Mouse (Mus musculus): ENCODE measurements around the gene Ankrd23.

Ankrd23 gene

DNA sequence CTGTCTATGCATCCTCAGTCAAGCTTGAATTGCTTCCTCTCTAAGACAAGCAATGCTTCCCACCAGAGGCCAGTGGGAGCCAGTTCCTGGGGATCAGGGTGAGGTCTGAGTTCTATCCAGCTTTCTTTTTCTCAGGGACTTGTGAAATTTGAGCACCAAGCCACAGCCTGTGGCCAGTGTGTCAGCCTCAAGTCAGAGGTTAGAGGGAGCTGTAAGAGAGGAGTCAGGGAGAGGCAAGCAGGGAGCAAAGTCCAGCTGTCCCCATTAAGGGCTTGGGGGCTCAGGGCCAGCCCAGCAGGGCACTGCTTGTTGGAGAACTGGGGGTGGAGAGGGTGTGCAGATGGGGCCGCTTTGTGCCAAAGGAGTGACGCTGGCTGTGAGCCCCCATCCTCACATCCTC is 26.5 kb upstream of the Ankrd23 start:
- DNase-seq (ENCODE audit: low spot score): no peak

DNA sequence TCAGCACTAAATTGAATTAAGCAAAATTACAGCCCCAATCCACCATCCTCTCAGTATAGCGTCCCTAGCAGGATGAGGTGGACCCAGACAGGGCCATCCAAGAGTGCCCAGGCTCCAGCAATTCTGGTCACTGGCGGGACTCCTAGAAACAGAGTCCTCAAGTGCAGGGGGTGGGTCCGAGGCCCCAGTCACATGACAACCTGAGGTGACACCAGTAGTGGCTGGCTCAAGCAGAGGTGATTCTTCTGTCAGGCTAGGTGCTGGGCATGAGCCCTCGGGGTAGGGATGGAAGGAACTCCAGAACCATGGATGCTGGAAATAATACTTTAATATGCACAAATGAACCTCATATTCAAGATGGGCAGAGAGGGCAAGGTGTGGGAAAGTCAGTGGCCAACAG is 25.7 kb upstream of the Ankrd23 start:
- no peak for DNase-seq (ENCODE audit: low spot score)

DNA sequence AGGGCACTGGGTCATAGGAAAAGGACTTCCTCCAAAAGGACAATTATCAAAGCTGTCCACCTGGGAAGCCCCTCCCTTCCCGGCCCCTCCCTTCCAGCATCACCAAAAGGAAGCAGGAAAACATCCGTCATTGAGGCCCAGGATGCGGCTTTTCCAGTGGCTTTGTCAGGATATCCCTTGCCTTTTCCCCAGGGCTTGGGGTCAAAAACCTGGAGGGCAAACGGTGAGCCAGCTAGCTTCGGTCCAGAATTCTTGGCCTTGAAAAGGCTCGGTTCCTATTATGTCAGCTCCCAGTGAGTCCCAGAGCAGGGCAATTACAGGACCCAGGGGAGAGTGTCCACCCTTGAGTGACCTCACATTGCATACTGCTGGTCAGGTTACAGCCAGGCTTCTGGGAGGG is 24.2 kb upstream of the Ankrd23 start:
- no peak for DNase-seq (ENCODE audit: low spot score)

- DNase-seq (ENCODE audit: low spot score): no peak
These were observed 23.2 kb upstream of the Ankrd23 start for GRCm38 (mm10) chr1:36559888-36560287.

DNA sequence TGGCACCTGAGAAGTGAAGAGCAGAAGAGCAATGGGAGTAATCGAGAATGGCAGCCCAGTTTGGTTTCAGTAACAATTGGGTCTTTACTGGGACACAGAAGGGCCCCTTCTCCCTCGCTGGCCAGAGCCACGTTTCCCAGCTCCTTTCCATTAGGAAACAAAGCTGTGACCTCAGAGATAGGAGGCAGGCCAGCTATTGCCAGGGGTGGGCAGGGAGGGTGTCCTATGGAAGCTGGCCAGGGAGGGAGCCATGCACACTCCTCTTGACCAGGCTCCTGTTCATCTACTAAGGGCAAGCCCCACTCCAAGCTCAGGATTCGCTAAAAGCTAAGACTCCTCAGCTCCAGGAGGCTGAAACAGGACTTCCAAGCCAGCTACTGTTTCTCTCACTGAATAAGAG is 22.6 kb upstream of the Ankrd23 start:
- DNase-seq (ENCODE audit: low spot score): no peak

- DNase-seq (ENCODE audit: low spot score): no peak
These were observed 21.6 kb upstream of the Ankrd23 start, which contains the start of gene Sema4c for GRCm38 (mm10) chr1:36558031-36558993. Sema4c (minus strand) TSS chr1:36558349.

DNA sequence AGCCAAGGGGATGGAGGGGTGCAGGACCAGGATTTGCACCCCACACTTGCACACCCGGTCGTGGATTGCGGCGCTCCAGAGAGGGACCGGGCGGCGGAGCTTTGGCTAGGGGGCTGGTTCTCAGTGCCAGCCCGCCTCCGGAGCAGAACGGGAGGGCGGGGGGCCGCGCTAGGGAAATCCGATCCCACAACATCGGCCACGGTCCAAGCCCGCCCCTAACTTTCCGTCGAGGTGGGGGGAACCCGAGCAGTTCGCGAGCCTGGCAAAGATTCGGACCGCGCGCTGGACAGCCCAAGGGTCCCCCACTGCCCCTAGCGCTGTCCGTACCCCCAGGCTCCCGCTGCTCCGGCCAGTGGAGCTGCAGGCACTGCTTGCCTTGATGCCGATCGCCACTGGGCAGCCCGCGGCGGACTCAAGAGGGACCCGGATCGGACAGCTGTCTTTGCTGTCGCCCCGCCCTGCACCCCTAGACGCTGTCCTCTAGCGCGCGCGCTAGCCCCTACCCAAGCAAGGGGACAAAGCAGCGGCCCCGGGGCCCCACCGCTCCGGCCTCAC is 20.9 kb upstream of the Ankrd23 start:
- DNase-seq (ENCODE audit: low spot score): peak; percentile 88

- peak; percentile 91 for DNase-seq (ENCODE audit: low spot score)
These were observed 20.1 kb upstream of the Ankrd23 start for GRCm38 (mm10) chr1:36556553-36557456.

- no peak for DNase-seq (ENCODE audit: low spot score)
These were observed 19.2 kb upstream of the Ankrd23 start for GRCm38 (mm10) chr1:36555798-36556395.

DNA sequence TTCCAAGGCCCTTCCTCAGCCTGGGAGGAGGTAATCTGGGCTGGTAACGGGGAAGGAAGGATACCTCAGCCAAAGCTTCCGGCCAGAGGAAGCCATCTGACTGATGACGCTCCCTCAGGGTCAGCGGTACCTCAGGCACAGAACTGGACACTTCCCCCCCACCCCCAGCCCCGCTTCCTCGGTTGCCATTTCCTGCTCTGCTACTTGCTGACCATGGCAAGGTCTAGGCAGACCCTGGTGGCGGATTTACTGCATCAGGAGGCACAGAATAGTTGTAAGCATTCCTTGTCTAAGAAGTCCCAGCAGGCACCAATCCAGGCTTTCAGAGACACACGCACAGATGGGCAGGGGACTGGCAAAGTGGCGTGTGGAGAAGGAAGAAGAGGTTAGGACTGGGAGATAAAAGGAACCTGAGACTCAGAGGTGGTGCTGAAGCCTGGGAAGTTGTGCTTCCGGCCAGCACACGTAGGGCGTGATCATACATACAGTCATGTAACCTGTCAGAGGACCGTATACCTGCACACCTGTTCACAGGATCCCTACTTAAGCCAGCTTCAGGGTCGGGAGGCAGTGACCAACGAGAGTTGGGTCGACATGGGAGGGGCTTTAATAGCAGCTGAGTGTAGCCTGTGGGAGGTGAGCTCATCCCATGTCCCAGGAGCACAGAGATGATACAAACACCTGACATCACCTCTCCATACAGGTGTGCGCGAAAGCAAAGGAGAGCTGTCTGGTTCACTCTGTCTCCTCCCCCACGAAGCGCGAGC is 18.1 kb upstream of the Ankrd23 start:
- no peak for DNase-seq (ENCODE audit: low spot score)

- no peak for DNase-seq (ENCODE audit: low spot score)
These were observed 15.8 kb upstream of the Ankrd23 start for GRCm38 (mm10) chr1:36552506-36552905.

GRCm38 (mm10) chr1:36551904-36552303 is 15.2 kb upstream of the Ankrd23 start:
- DNase-seq (ENCODE audit: low spot score): no peak

- DNase-seq (ENCODE audit: low spot score): no peak
These were observed 13.6 kb upstream of the Ankrd23 start for GRCm38 (mm10) chr1:36550075-36550863.

DNA sequence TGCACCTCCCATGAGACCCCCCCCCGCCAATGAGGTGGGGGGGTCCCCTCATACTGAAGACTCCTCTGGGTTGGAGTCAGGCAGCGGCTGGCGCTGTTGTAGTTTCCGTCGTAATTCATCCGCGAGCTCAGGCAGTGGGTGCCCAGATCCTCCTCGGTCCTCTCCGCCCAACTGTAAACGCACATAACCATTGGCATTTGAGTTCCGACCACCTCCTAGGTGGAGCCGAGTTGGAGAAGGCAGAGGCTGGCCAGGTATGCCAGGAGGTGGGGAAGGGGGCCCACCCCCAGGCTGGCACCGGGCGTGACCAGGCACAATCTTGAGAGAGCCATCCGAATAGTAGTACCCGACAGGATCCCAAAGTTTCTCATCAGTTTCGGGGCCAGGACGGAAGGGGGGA is 12.8 kb upstream of the Ankrd23 start:
- DNase-seq (ENCODE audit: low spot score): no peak

DNA sequence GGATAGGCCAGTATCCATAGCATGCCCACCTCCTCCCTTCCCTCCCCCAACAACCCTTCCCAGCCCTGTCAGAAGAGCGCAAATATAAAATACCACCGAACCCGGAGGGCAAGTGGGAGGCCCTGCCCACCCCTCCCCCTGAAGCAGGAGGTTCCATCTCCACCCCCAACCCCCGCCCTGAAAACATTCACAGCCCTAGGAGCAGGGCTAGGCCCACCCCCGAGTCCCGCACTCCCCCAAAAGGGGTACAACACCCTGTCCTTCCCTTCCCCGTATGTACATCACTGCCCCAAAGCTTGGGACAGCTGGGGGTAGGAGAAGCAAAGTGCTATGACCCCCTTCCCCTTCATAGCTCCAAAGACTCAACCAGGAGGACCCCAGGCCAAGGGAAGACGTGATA is 12.1 kb upstream of the Ankrd23 start:
- DNase-seq (ENCODE audit: low spot score): no peak

DNA sequence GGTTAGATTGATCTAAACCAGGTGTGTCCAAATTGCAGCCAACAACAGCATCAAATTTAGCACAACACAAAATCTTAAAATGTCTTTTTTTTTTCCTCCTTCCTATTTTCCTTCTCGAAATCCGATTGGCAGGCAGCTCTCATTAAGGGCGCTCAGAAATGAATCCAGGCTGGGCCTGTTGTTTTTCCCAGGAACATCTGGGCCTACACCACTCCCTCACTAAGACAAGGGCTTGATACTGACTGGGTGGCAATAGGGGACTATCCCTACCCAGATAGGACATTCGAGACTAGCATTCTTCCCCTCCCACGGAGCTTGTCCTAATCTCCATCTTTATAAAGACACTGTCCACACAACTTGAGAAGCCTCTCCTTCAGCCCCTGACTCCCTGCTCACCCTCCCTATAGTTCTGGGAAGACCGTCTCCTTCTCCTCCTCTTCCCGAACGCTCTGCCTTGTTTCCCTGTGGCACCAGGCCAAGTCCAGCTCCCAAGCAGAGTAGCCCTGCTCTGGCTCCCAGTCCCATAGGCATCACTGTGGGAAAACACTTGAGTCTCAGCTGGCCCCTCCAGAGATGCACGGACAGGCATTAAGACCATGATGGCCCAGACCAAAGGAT is 11.4 kb upstream of the Ankrd23 start:
- DNase-seq (ENCODE audit: low spot score): no peak

- peak; percentile 99 for DNase-seq (ENCODE audit: low spot score)
These were observed 10.3 kb upstream of the Ankrd23 start, which contains the start of gene Ankrd39 for GRCm38 (mm10) chr1:36546888-36547471. Ankrd39 (minus strand) TSS chr1:36547445.

DNA sequence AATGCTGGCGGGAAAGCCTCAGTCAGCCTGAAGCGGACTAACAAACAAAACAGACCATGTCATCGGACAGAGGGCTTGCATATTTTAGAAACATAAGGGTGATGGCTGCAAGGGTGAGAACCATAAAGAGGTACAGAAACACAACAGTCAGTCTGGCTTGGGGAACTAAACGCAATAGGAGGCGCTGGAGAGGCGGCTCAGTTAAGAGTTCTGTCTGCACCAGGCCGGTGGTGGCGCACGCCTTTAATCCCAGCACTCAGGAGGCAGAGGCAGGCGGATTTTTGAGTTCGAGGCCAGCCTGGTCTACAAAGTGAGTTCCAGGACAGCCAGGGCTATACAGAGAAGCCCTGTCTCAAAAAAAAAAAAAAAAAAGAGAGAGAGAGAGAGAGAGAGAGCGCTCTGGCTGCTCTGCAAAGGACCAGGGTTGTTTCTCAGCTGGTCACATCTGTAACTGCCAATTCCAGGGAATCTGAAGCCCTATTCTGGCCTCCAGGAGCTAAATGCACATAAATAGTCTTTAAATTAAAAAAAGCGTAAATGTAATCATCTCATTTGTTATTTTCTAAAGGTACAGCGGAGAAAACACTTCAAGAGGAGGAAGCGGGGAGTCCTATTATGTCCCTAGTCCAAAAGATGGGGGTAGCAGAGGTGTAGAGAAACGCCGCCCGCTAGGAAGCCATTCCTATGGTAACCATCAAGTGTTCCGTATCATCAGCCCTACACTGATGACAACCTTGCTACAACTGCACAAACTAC is 9.3 kb upstream of the Ankrd23 start:
- no peak for DNase-seq (ENCODE audit: low spot score)

DNA sequence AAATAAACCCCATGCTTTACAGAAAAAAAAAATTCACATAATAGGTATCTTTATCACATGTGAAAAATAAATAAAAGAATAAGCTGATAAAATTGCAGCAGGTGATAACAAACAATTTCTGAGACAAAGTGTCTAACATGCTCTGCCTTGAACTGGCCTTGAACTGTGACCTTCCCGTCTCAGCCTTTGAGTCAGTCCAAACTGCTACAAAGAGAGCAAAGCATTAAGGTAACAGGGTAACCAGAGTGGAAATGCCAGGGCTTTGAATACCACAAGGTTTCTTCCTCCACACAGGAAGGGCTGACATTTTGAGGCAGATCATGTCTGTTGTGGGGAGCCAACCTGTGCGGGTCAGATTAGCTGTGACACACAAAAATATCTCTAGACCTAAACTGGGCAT is 8.7 kb upstream of the Ankrd23 start:
- no peak for DNase-seq (ENCODE audit: low spot score)
